Mouse (Mus musculus): ENCODE measurements around the gene Cdc42ep4. TPM values are rescaled to one million over a fixed set of nuclear protein-coding genes. Genes with fewer than 3 reads are reported as not detected.

Gene Cdc42ep4
- polyA plus RNA-seq, 1 experiment from 2014 or later = 109 TPM

DNA sequence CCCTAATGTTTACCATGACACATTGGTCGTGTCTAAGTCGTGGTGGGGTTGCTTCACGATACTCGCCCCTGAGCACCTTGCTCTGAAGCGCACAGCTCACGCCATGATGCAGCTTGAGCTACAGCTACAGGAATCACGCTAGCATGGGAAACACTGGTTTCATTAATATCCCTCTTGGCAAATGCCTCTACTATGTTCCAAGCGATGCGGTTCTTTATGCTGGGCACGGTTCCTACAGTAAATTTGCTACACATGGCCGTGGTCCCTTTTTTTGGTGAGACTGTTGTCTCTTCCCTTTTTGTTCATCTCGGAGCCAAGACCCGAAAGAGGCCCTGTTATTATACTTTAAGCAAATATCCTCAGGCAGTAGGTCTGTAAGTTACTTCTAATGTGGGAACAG, 19.5 kb upstream of the Cdc42ep4 start:
- no peak overlapping the region for H3K4me2 ChIP-seq
- ATAC-seq (ENCODE audit: low FRiP score) = no peak
- no peaks in the 10 kb centered on the region for H3K27me3 ChIP-seq
- H3K27ac ChIP-seq = no peak overlapping the region
- no peaks in the 10 kb centered on the region for H3K9me3 ChIP-seq
- H3K4me3 ChIP-seq (replicated peaks) = no peak overlapping the region
- H3K4me1 ChIP-seq = peaks cover 13% of the 10 kb centered on the region
- 92% methylated on average over 13 of the region's 13 CpGs for WGBS
- H3K9ac ChIP-seq = no peak overlapping the region
- no peaks in the 10 kb centered on the region for H3K36me3 ChIP-seq (replicated peaks)

DNA sequence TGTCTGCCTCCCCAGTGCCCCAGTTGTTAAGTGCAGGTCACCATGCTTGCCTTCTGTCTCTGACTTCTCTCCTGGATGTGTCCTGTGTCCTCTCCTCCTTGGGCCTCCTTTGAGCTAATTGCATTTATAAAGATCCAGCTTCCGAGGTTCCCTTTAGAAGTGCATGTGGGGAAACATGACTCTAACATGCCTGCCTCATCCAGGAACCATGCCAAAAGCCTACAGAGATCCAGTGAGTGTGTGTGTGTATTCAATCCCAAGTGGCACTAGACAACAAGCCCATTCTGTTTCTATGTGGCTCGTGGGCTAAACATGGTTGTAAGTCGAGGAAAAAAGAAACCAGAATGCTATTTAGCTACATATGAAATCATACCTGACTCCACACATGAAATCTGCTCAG, 16.7 kb upstream of the Cdc42ep4 start:
- no peak overlapping the region for H3K4me2 ChIP-seq
- peaks cover 22% of the 10 kb centered on the region for H3K4me1 ChIP-seq
- no peak overlapping the region for H3K4me3 ChIP-seq (replicated peaks)
- H3K36me3 ChIP-seq (replicated peaks) = no peaks in the 10 kb centered on the region
- no peaks in the 10 kb centered on the region for H3K9me3 ChIP-seq
- no peak for ATAC-seq (ENCODE audit: low FRiP score)
- no peak overlapping the region for H3K27ac ChIP-seq
- 69% methylated on average over 3 of the region's 3 CpGs for WGBS
- H3K27me3 ChIP-seq = no peaks in the 10 kb centered on the region
- no peak overlapping the region for H3K9ac ChIP-seq

DNA sequence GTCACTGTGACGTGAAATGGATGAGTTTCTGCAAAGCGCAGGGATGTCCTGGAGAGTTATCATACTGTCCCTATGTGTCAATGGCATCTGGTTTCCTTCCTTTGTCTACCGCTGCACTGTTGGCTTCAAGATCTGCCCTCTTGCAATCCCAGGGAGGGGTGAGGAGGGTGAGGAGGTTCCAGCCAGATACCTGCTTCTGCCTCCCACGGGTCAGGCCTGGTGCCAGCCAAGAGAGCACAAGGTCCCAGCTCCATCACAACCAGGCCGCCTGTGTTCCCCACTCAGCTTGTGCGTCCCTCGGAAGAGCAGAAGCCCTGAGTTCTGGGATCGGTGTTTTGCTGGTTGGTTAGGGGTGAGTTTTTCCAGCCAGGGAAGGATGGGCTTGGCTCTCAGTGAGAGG, 15.6 kb upstream of the Cdc42ep4 start:
- Histone ChIP-seq H3K27me3 (no peaks in the 10 kb centered on the region), H3K4me2 (no peak overlapping the region), H3K9ac (no peak overlapping the region), H3K36me3 (replicated peaks) (no peaks in the 10 kb centered on the region), H3K9me3 (no peaks in the 10 kb centered on the region), H3K27ac (no peak overlapping the region), H3K4me3 (replicated peaks) (no peak overlapping the region), H3K4me1 (peaks cover 24% of the 10 kb centered on the region)
- 75% methylated on average over 8 of the region's 8 CpGs for WGBS
- ATAC-seq (ENCODE audit: low FRiP score) = no peak

DNA sequence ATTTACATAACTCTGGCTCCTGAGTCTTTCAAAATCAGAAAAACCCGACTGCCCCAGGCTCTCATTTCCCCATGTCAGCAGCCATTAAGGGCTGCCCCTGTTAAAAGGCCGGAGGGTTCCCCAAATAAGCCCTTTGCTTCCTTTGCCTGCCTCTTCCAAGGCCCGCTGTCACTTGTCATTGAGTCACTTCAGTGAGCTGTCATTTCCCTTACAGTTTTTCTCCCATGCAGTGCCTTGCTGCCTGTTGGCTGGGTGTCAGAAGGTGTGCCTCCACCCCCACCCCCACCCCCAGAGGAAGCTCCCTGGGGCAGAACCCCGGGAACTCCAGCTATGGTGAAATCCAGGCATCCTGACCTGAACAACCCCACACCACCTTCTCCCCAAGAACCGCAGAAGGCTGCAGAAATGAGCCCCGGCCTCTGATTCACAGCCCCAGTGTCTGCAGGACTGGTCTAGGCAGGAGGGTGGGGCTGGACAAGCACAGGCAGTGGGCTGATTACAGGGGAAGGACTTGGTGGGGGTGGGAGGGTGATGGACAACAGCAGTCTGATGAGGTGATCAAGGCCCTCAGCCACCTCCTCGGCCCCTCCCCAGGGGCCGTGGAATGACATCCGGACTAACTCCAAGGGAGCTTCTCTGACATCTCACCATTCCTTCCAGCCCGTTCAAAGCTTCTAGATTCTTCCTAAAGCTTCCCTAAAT, 14.8 kb upstream of the Cdc42ep4 start:
- no peaks in the 10 kb centered on the region for H3K27me3 ChIP-seq
- peaks cover 24% of the 10 kb centered on the region for H3K4me1 ChIP-seq
- ATAC-seq (ENCODE audit: low FRiP score) = no peak
- 69% methylated on average over 10 of the region's 10 CpGs for WGBS
- H3K9ac ChIP-seq = 0 out of 2 replicates have a peak overlapping the region, but pooled peaks have one; percentile 21
- H3K36me3 ChIP-seq (replicated peaks) = no peaks in the 10 kb centered on the region
- H3K9me3 ChIP-seq = no peaks in the 10 kb centered on the region
- H3K27ac ChIP-seq = no peak overlapping the region; the same call in 1 of the 2 replicates
- H3K4me3 ChIP-seq (replicated peaks) = no peak overlapping the region
- H3K4me2 ChIP-seq = no peak overlapping the region

DNA sequence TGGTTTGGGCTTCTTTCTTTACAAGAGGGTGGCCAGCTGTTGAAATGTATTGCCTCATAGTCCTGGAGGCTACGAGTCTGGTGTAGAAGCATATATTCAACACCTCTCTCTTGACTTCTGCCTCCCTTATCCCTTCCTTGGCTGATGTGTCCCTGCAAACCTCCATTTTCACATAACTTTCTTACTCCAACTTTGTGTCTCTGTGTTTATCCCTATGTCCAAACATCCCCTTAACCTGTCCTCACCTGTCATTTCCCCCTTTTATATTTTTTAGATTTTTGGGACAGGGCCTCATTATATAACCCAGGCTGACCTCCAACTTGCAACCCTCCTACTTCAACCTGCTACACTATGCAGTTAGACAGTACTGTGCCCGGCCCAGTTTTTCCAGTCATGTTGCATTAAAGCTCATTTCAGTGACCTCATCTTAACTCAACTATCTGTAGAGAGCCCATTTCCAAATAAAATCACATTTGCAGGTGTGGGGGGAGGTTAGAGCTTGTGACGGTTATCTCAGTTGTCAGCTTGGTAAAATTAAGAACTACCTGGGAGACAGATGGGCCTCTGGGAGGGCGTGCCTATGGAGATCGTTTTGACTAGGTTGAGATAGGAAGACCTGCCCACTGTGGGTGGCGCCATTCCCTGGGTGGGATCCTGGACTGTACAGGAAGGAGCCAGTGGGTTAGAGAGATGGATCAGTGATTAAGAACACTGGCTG, 12.6 kb upstream of the Cdc42ep4 start:
- Histone ChIP-seq H3K9me3 (no peaks in the 10 kb centered on the region), H3K4me2 (no peak overlapping the region), H3K36me3 (replicated peaks) (no peaks in the 10 kb centered on the region), H3K4me1 (peaks cover 24% of the 10 kb centered on the region), H3K27me3 (no peaks in the 10 kb centered on the region), H3K9ac (no peak overlapping the region), H3K4me3 (replicated peaks) (no peak overlapping the region), H3K27ac (no peak overlapping the region)
- 92% methylated on average over 6 of the region's 6 CpGs for WGBS
- ATAC-seq (ENCODE audit: low FRiP score) = no peak

DNA sequence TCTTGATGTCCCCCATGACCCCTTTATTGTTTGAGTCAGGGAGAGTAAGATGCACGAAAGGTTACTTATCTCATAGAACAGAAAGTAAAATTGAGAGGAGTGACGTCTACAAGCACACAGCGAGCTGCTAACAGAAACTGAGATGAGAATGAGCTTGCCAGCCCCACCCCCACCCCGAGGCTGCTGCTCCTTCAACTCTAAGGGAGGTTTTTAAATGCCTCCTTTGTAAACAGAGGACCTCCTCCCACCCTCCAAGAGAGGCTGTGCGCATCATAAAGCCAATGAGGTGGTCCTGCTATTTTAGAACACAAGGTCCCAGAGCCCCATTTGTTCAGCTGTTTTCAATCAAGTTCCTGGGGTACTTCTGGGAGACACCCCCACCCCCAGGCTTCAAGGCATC, 11.8 kb upstream of the Cdc42ep4 start:
- no peak overlapping the region for H3K9ac ChIP-seq
- peaks cover 24% of the 10 kb centered on the region for H3K4me1 ChIP-seq
- no peak overlapping the region for H3K4me2 ChIP-seq
- H3K4me3 ChIP-seq (replicated peaks) = no peak overlapping the region
- no peak for ATAC-seq (ENCODE audit: low FRiP score)
- H3K27ac ChIP-seq = no peak overlapping the region
- WGBS = 16% methylated on average over 5 of the region's 5 CpGs
- H3K36me3 ChIP-seq (replicated peaks) = no peaks in the 10 kb centered on the region
- no peaks in the 10 kb centered on the region for H3K27me3 ChIP-seq
- H3K9me3 ChIP-seq = no peaks in the 10 kb centered on the region

DNA sequence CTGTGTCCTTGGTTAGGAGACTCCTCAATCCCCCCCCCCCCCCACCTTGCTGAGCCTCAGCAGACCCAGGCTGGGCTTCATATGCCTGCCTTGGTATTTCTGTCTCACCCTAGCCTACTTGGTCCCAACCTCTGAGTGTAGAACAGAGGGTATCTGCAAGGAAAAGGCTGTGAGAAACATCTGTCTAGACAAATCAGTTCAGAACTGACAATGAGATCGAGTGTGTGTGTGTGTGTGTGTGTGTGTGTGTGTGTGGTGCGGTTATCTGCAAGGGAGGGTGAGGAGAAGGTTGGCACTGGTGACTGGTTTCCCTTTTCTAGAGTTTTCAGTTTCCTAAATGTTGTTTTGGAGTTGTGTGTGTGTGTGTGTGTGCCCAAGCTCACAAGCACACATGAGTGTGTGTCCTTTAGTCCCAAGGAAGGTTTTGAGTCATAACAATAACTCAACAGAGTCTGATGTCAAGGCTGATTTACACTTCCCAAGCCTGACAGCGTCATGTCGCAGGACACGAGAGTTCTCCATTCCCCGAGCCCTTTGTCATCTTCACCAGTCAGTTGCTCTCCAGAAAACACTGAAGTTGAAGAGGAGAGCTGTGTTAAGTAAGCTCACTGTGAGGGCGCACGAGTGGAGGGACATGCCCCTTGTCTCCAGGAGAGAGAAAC, 10.6 kb upstream of the Cdc42ep4 start:
- H3K4me2 ChIP-seq = no peak overlapping the region
- H3K36me3 ChIP-seq (replicated peaks) = no peaks in the 10 kb centered on the region
- no peak overlapping the region for H3K4me3 ChIP-seq (replicated peaks)
- no peaks in the 10 kb centered on the region for H3K27me3 ChIP-seq
- WGBS = 88% methylated on average over 8 of the region's 8 CpGs
- ATAC-seq (ENCODE audit: low FRiP score) = no peak
- H3K4me1 ChIP-seq = peaks cover 21% of the 10 kb centered on the region
- H3K9ac ChIP-seq = no peak overlapping the region
- no peak overlapping the region for H3K27ac ChIP-seq
- no peaks in the 10 kb centered on the region for H3K9me3 ChIP-seq

DNA sequence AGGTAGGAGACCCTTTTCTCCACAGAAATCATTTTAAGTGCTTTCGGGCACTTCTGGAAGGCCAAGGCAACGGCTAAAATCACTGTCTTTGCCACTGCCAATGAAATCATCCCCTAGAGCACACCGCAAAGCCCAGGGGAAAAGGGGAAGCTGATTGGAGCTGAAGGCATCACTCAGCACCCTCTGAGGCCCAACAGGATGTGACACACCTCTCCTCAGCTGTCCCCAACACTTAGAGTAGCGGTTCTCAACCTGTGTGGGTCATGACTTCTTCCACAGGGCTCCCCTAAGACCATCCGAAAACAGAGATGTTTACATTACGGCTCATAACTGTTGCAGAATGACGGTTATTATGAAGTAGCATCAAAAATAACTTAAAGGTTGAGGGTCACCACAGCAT, 10.0 kb upstream of the Cdc42ep4 start:
- H3K36me3 ChIP-seq (replicated peaks) = no peaks in the 10 kb centered on the region
- ATAC-seq (ENCODE audit: low FRiP score) = no peak
- no peak overlapping the region for H3K9ac ChIP-seq
- H3K9me3 ChIP-seq = no peaks in the 10 kb centered on the region
- no peak overlapping the region for H3K27ac ChIP-seq
- H3K27me3 ChIP-seq = no peaks in the 10 kb centered on the region
- no peak overlapping the region for H3K4me2 ChIP-seq
- 96% methylated on average over 7 of the region's 7 CpGs for WGBS
- no peak overlapping the region for H3K4me3 ChIP-seq (replicated peaks)
- peaks cover 16% of the 10 kb centered on the region for H3K4me1 ChIP-seq

DNA sequence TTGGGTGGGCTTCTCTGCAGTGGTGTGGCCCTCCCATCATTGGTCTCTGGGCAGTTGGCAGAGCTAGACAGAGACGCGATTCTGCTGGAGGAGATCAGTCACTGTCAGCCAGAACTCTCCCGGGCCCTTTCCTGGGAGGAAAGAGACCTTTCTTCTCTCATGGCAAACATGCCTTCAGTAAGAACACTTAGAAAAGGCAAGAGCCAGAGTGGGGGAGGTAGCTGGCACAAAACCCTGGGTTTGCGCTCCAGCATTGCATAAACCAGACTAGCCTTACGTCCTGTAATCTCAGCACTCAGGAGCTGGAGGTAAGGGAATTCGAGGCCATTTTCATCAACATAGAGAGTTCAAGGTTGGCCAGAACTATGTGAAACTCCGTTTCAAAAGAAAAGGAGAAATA, 8.8 kb upstream of the Cdc42ep4 start:
- no peak overlapping the region for H3K4me2 ChIP-seq
- H3K9me3 ChIP-seq = no peaks in the 10 kb centered on the region
- no peak overlapping the region for H3K4me3 ChIP-seq (replicated peaks)
- H3K27ac ChIP-seq = no peak overlapping the region
- WGBS = 88% methylated on average over 7 of the region's 7 CpGs
- H3K27me3 ChIP-seq = no peaks in the 10 kb centered on the region
- no peak overlapping the region for H3K9ac ChIP-seq
- no peak for ATAC-seq (ENCODE audit: low FRiP score)
- peaks cover 9% of the 10 kb centered on the region for H3K4me1 ChIP-seq
- H3K36me3 ChIP-seq (replicated peaks) = no peaks in the 10 kb centered on the region

DNA sequence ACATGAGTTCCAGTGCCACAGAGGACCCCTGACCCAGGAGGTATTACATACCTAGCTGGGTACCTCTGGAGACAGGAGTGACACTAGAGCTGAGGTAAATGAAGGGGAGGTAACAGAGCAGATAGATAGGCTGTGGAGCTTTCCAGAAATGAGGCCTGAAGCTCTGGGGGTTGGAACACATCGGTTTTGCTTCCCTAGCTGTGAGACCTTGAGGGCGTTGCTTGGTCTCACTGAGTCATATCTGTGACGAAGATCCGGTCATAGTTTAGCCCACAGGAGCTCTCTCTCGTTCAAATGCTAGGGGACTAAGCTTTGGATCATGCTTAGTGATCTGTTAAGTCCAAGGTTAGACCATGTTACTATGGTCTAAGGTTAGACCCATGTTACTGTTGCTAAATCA, 7.2 kb upstream of the Cdc42ep4 start:
- H3K9ac ChIP-seq = no peak overlapping the region
- 95% methylated on average over 5 of the region's 5 CpGs for WGBS
- H3K36me3 ChIP-seq (replicated peaks) = no peaks in the 10 kb centered on the region
- no peak overlapping the region for H3K4me2 ChIP-seq
- ATAC-seq (ENCODE audit: low FRiP score) = no peak
- H3K9me3 ChIP-seq = no peaks in the 10 kb centered on the region
- H3K27ac ChIP-seq = no peak overlapping the region
- peaks cover 11% of the 10 kb centered on the region for H3K4me1 ChIP-seq
- H3K27me3 ChIP-seq = no peaks in the 10 kb centered on the region
- no peak overlapping the region for H3K4me3 ChIP-seq (replicated peaks)

DNA sequence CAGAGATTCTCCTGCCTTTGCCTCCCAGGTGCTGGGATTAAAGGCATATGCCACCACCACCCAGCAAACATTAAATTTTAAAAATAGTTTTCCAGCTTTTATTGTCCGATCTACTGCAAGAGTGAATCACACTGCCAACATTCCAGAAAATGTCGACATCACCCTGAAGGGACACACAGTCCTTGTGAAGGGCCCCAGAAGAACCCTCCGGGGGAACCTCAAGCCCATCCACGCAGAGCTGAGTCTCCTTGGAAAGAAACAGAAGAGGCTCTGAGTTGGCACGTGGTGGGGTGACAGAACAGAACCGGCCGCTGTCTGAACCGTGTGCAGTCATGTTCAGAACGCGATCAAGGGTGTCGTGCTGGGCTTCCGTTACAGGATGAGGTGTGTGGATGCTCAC, 4.9 kb upstream of the Cdc42ep4 start:
- no peak overlapping the region for H3K4me2 ChIP-seq
- H3K4me3 ChIP-seq (replicated peaks) = no peak overlapping the region
- no peaks in the 10 kb centered on the region for H3K36me3 ChIP-seq (replicated peaks)
- no peaks in the 10 kb centered on the region for H3K9me3 ChIP-seq
- peaks cover 12% of the 10 kb centered on the region for H3K4me1 ChIP-seq
- 93% methylated on average over 12 of the region's 12 CpGs for WGBS
- H3K27ac ChIP-seq = no peak overlapping the region
- no peak for ATAC-seq (ENCODE audit: low FRiP score)
- no peak overlapping the region for H3K9ac ChIP-seq
- H3K27me3 ChIP-seq = no peaks in the 10 kb centered on the region

DNA sequence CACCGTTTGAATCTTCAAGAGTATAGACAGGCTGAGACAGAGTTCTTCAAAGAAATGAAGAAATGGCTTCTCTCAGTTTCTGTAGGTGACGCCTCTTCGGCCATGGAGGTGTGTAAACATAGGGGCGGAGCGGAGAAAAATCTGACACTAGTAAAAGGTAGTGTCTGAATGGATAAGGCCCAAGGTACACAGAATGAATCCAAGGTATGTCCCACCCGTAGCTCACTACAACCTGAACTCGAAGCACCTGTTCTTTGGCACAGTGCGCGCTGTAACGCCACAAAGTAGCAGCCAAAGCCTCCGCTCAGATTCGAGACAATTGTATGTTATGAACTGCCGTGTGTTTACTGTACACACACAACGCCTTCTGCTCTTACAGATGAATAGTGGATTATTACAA, 4.2 kb upstream of the Cdc42ep4 start:
- Histone ChIP-seq H3K9me3 (no peaks in the 10 kb centered on the region), H3K4me2 (no peak overlapping the region), H3K27me3 (no peaks in the 10 kb centered on the region), H3K9ac (no peak overlapping the region), H3K4me3 (replicated peaks) (no peak overlapping the region), H3K27ac (no peak overlapping the region), H3K36me3 (replicated peaks) (no peaks in the 10 kb centered on the region), H3K4me1 (peaks cover 12% of the 10 kb centered on the region)
- 94% methylated on average over 14 of the region's 14 CpGs for WGBS
- no peak for ATAC-seq (ENCODE audit: low FRiP score)
